Mouse (Mus musculus): Measurements from ENCODE around the gene Olfr516. TPM values are rescaled to one million over a fixed set of nuclear protein-coding genes. Genes with fewer than 3 reads are reported as not detected.

Gene Olfr516
- not detected in 2 replicates for total RNA-seq (2015)
- not detected in 2 replicates for total RNA-seq (2017)

GRCm38 (mm10) chr7:108850429-108850828 is at the start of gene Olfr516:
TSS of gene Olfr516 (minus strand) at chr7:108850529.
- no peak for ATAC-seq (ENCODE audit: poor library complexity, severe bottlenecking)

- no peak for ATAC-seq (ENCODE audit: poor library complexity, severe bottlenecking)
Observed at GRCm38 (mm10) chr7:108894320-108894719, 44.0 kb upstream of the Olfr516 start, which contains the start of gene Olfr519. TSS of gene Olfr519 (minus strand) at chr7:108894420.

GRCm38 (mm10) chr7:108884906-108885305 is 34.6 kb upstream of the Olfr516 start, which contains the start of gene Olfr518:
TSS of gene Olfr518 (minus strand) at chr7:108885006.
- ATAC-seq (ENCODE audit: poor library complexity, severe bottlenecking): no peak

GRCm38 (mm10) chr7:108872279-108872678 is 21.9 kb upstream of the Olfr516 start, which contains the start of gene Olfr517:
TSS of gene Olfr517 (minus strand) at chr7:108872379.
- no peak for ATAC-seq (ENCODE audit: poor library complexity, severe bottlenecking)

- no peak for ATAC-seq (ENCODE audit: poor library complexity, severe bottlenecking)
Observed at GRCm38 (mm10) chr7:108825897-108826296, 24.4 kb downstream of the Olfr516 start, which contains the start of gene Olfr514. TSS of gene Olfr514 (minus strand) at chr7:108825997.

GRCm38 (mm10) chr7:108814593-108815215 is 35.6 kb downstream of the Olfr516 start:
- ATAC-seq (ENCODE audit: poor library complexity, severe bottlenecking): peak; percentile 59; the same call in 1 of the 2 replicates

- ATAC-seq (ENCODE audit: poor library complexity, severe bottlenecking): no peak
Observed at GRCm38 (mm10) chr7:108797205-108797933, 53.0 kb downstream of the Olfr516 start.

Other genes starting within 250 kb of the Olfr516 start
- gene Olfr506, start 239.7 kb downstream of the Olfr516 start, total RNA-seq (2015): not detected in 2 replicates
- gene Olfr506, start 239.7 kb downstream of the Olfr516 start, total RNA-seq (2017): not detected in 2 replicates
- gene Olfr507, start 228.7 kb downstream of the Olfr516 start, total RNA-seq (2015): not detected in 2 replicates
- not detected in 2 replicates for gene Olfr507, start 228.7 kb downstream of the Olfr516 start, total RNA-seq (2017)
- not detected in 2 replicates for gene Olfr508, start 220.5 kb downstream of the Olfr516 start, total RNA-seq (2015)
- not detected in 2 replicates for gene Olfr508, start 220.5 kb downstream of the Olfr516 start, total RNA-seq (2017)
- not detected in 2 replicates for gene Olfr509, start 198.6 kb downstream of the Olfr516 start, total RNA-seq (2015)
- not detected in 2 replicates for gene Olfr509, start 198.6 kb downstream of the Olfr516 start, total RNA-seq (2017)
- gene Olfr510, start 184.1 kb downstream of the Olfr516 start, total RNA-seq (2015): not detected in 2 replicates
- not detected in 2 replicates for gene Olfr510, start 184.1 kb downstream of the Olfr516 start, total RNA-seq (2017)
- not detected in 2 replicates for gene Olfr512, start 137.2 kb downstream of the Olfr516 start, total RNA-seq (2015)
- gene Olfr512, start 137.2 kb downstream of the Olfr516 start, total RNA-seq (2017): not detected in 2 replicates
- not detected in 2 replicates for gene Olfr513, start 99.6 kb downstream of the Olfr516 start, total RNA-seq (2015)
- not detected in 2 replicates for gene Olfr513, start 99.6 kb downstream of the Olfr516 start, total RNA-seq (2017)
- not detected in 2 replicates for gene Olfr514, start 24.5 kb downstream of the Olfr516 start, total RNA-seq (2015)
- gene Olfr514, start 24.5 kb downstream of the Olfr516 start, total RNA-seq (2017): not detected in 2 replicates
- not detected in 2 replicates for gene Olfr517, start 21.9 kb upstream of the Olfr516 start, total RNA-seq (2015)
- not detected in 2 replicates for gene Olfr517, start 21.9 kb upstream of the Olfr516 start, total RNA-seq (2017)
- gene Olfr518, start 34.5 kb upstream of the Olfr516 start, total RNA-seq (2015): not detected in 2 replicates
- gene Olfr518, start 34.5 kb upstream of the Olfr516 start, total RNA-seq (2017): not detected in 2 replicates
- not detected in 2 replicates for gene Olfr519, start 43.9 kb upstream of the Olfr516 start, total RNA-seq (2015)
- gene Olfr519, start 43.9 kb upstream of the Olfr516 start, total RNA-seq (2017): not detected in 2 replicates
- gene Nlrp10, start 79.6 kb upstream of the Olfr516 start, total RNA-seq (2015): 0.80 and 0.96 TPM in 2 replicates
- 0.53 and 1.6 TPM in 2 replicates for gene Nlrp10, start 79.6 kb upstream of the Olfr516 start, total RNA-seq (2017)
- gene Eif3f, start 83.9 kb upstream of the Olfr516 start, total RNA-seq (2015): 208 and 215 TPM in 2 replicates
- gene Eif3f, start 83.9 kb upstream of the Olfr516 start, total RNA-seq (2017): 65.0 and 75.5 TPM in 2 replicates
- gene Tub, start 99.8 kb upstream of the Olfr516 start, total RNA-seq (2015): not detected in 2 replicates
- not detected in 2 replicates for gene Tub, start 99.8 kb upstream of the Olfr516 start, total RNA-seq (2017)
- 0.05 TPM in 1 of 2 replicates, not detected in the other for gene Ric3, start 232.8 kb upstream of the Olfr516 start, total RNA-seq (2015)
- 0.08 and 0.33 TPM in 2 replicates for gene Ric3, start 232.8 kb upstream of the Olfr516 start, total RNA-seq (2017)